Mouse (Mus musculus): Measurements from ENCODE around the gene Snx8.

The Snx8 gene

GRCm38 (mm10) chr5:140388588-140389576 lies at the start of gene Snx8:
Gene Snx8 (minus strand): TSS chr5:140389262.
- peak; percentile 88 for DNase-seq (ENCODE audit: low read depth)

- DNase-seq (ENCODE audit: low read depth) = no peak
Observed at GRCm38 (mm10) chr5:140425016-140425783, 36.1 kb upstream of the Snx8 start.

GRCm38 (mm10) chr5:140420616-140421015 lies 31.6 kb upstream of the Snx8 start:
- DNase-seq (ENCODE audit: low read depth) = no peak

- no peak for DNase-seq (ENCODE audit: low read depth)
Observed at GRCm38 (mm10) chr5:140419442-140420080, 30.5 kb upstream of the Snx8 start.

GRCm38 (mm10) chr5:140418489-140419441 lies 29.7 kb upstream of the Snx8 start, which contains the start of gene Eif3b:
Gene Eif3b (plus strand): TSS chr5:140419328.
- peak; percentile 97 for DNase-seq (ENCODE audit: low read depth)

- no peak for DNase-seq (ENCODE audit: low read depth)
Observed at GRCm38 (mm10) chr5:140418106-140418488, 29.0 kb upstream of the Snx8 start.

GRCm38 (mm10) chr5:140414647-140415046 lies 25.6 kb upstream of the Snx8 start:
- DNase-seq (ENCODE audit: low read depth) = no peak

- peak; percentile 77 for DNase-seq (ENCODE audit: low read depth)
Observed at GRCm38 (mm10) chr5:140411339-140411738, 22.3 kb upstream of the Snx8 start.

- no peak for DNase-seq (ENCODE audit: low read depth)
Observed at GRCm38 (mm10) chr5:140408801-140409200, 19.7 kb upstream of the Snx8 start.

GRCm38 (mm10) chr5:140406666-140407065 lies 17.6 kb upstream of the Snx8 start:
- DNase-seq (ENCODE audit: low read depth) = no peak

- DNase-seq (ENCODE audit: low read depth) = no peak
Observed at GRCm38 (mm10) chr5:140405126-140405525, 16.1 kb upstream of the Snx8 start.

- DNase-seq (ENCODE audit: low read depth) = no peak
Observed at GRCm38 (mm10) chr5:140402640-140403270, 13.7 kb upstream of the Snx8 start.

GRCm38 (mm10) chr5:140396166-140396940 lies 7.3 kb upstream of the Snx8 start:
- peak; percentile 57 for DNase-seq (ENCODE audit: low read depth)

GRCm38 (mm10) chr5:140392701-140393100 lies 3.6 kb upstream of the Snx8 start:
- DNase-seq (ENCODE audit: low read depth) = peak; percentile 26

GRCm38 (mm10) chr5:140391981-140392380 lies 2.9 kb upstream of the Snx8 start:
- no peak for DNase-seq (ENCODE audit: low read depth)

GRCm38 (mm10) chr5:140391435-140391834 lies 2.4 kb upstream of the Snx8 start:
- no peak for DNase-seq (ENCODE audit: low read depth)

GRCm38 (mm10) chr5:140389647-140390046 lies 585 bp upstream of the Snx8 start:
- peak; percentile 13 for DNase-seq (ENCODE audit: low read depth)

GRCm38 (mm10) chr5:140387816-140388510 lies 1.1 kb downstream of the Snx8 start:
- peak; percentile 12 for DNase-seq (ENCODE audit: low read depth)

- no peak for DNase-seq (ENCODE audit: low read depth)
Observed at GRCm38 (mm10) chr5:140387236-140387635, 1.8 kb downstream of the Snx8 start.
